Mouse (Mus musculus): ENCODE results near the gene Pfdn5. TPM values are rescaled to one million over a fixed set of nuclear protein-coding genes. Genes with fewer than 3 reads are reported as not detected.
A peak's percentile ranks its signal among the peaks of the same experiment; 100 is the strongest.

The Pfdn5 gene
- polyA plus RNA-seq, 1 experiment, result 63.6 TPM

GRCm38 (mm10) chr15:102283648-102284047, 42.3 kb upstream of the Pfdn5 start:
- TF ChIP-seq POLR2A (IDR thresholded peaks at IDR 0.05; ENCODE audit: low read depth, low read length) (no peak), CTCF (IDR thresholded peaks at IDR 0.05; ENCODE audit: extremely low read depth, insufficient read depth, insufficient read length, insufficient replicate concordance) (no peak)
- 57% methylated on average over 3 of the region's 3 CpGs for WGBS
- no peaks in the 10 kb centered on the region for H3K27me3 ChIP-seq (ENCODE audit: control insufficient read depth, insufficient read depth, low read length)
- H3K4me1 ChIP-seq (ENCODE audit: control insufficient read depth, insufficient read depth, insufficient read length), result peaks cover 11% of the 10 kb centered on the region
- H3K36me3 ChIP-seq (ENCODE audit: control insufficient read depth, insufficient read depth, low read length), result peaks cover 4% of the 10 kb centered on the region; the same call in 1 of the 2 replicates
- H3K27ac ChIP-seq (ENCODE audit: insufficient read depth, low read length), result no peak overlapping the region
- DNase-seq (ENCODE audit: low read depth in 1 of 2, low spot score in 2 of 2), result no peak
- H3K4me3 ChIP-seq (ENCODE audit: extremely low read depth, insufficient read depth, insufficient read length), result no peak overlapping the region

GRCm38 (mm10) chr15:102287395-102287794, 38.5 kb upstream of the Pfdn5 start:
- H3K4me1 ChIP-seq (ENCODE audit: control insufficient read depth, insufficient read depth, insufficient read length), result no peaks in the 10 kb centered on the region
- H3K36me3 ChIP-seq (ENCODE audit: control insufficient read depth, insufficient read depth, low read length), result no peaks in the 10 kb centered on the region
- H3K27me3 ChIP-seq (ENCODE audit: control insufficient read depth, insufficient read depth, low read length), result no peaks in the 10 kb centered on the region
- no peak overlapping the region for H3K4me3 ChIP-seq (ENCODE audit: extremely low read depth, insufficient read depth, insufficient read length)
- TF ChIP-seq CTCF (IDR thresholded peaks at IDR 0.05; ENCODE audit: extremely low read depth, insufficient read depth, insufficient read length, insufficient replicate concordance), result no peak
- peak; percentile 40 to 50 for DNase-seq (ENCODE audit: low read depth in 1 of 2, low spot score in 2 of 2)
- H3K27ac ChIP-seq (ENCODE audit: insufficient read depth, low read length), result no peak overlapping the region

- 5% methylated on average over 25 of the region's 25 CpGs for WGBS
- Histone ChIP-seq H3K4me3 (ENCODE audit: extremely low read depth, insufficient read depth, insufficient read length) (peak within 1 kb of the TSS; percentile 93), H3K27me3 (ENCODE audit: control insufficient read depth, insufficient read depth, low read length) (no peaks in the 10 kb centered on the region), H3K27ac (ENCODE audit: insufficient read depth, low read length) (no peak within 1 kb of the TSS), H3K36me3 (ENCODE audit: control insufficient read depth, insufficient read depth, low read length) (no peaks in the 10 kb centered on the region), H3K4me1 (ENCODE audit: control insufficient read depth, insufficient read depth, insufficient read length) (peaks cover 3% of the 10 kb centered on the region; the same call in 1 of the 2 replicates)
- DNase-seq (ENCODE audit: low read depth in 1 of 2, low spot score in 2 of 2), result peak; percentile 77 to 93
- TF ChIP-seq CTCF (IDR thresholded peaks at IDR 0.05; ENCODE audit: extremely low read depth, insufficient read depth, insufficient read length, insufficient replicate concordance) (no peak), POLR2A (IDR thresholded peaks at IDR 0.05; ENCODE audit: low read depth, low read length) (peak; percentile 14; the same call in 1 of the 2 replicates)
Observed at GRCm38 (mm10) chr15:102295633-102296367, 30.1 kb upstream of the Pfdn5 start, which contains the start of gene Espl1. Gene Espl1, plus strand, starts transcription at chr15:102296266.

GRCm38 (mm10) chr15:102296368-102297006, 29.4 kb upstream of the Pfdn5 start:
- H3K27ac ChIP-seq (ENCODE audit: insufficient read depth, low read length), result no peak overlapping the region
- H3K4me3 ChIP-seq (ENCODE audit: extremely low read depth, insufficient read depth, insufficient read length), result peak overlapping the region; percentile 93
- H3K36me3 ChIP-seq (ENCODE audit: control insufficient read depth, insufficient read depth, low read length), result no peaks in the 10 kb centered on the region
- WGBS, result 6% methylated on average over 24 of the region's 24 CpGs
- H3K4me1 ChIP-seq (ENCODE audit: control insufficient read depth, insufficient read depth, insufficient read length), result peaks cover 3% of the 10 kb centered on the region; the same call in 1 of the 2 replicates
- no peak for TF ChIP-seq CTCF (IDR thresholded peaks at IDR 0.05; ENCODE audit: extremely low read depth, insufficient read depth, insufficient read length, insufficient replicate concordance)
- TF ChIP-seq POLR2A (IDR thresholded peaks at IDR 0.05; ENCODE audit: low read depth, low read length), result no peak
- no peak for DNase-seq (ENCODE audit: low read depth in 1 of 2, low spot score in 2 of 2)
- no peaks in the 10 kb centered on the region for H3K27me3 ChIP-seq (ENCODE audit: control insufficient read depth, insufficient read depth, low read length)

- DNase-seq (ENCODE audit: low read depth in 1 of 2, low spot score in 2 of 2), result no peak
- Histone ChIP-seq H3K4me1 (ENCODE audit: control insufficient read depth, insufficient read depth, insufficient read length) (no peaks in the 10 kb centered on the region), H3K4me3 (ENCODE audit: extremely low read depth, insufficient read depth, insufficient read length) (no peak overlapping the region), H3K27ac (ENCODE audit: insufficient read depth, low read length) (no peak overlapping the region), H3K36me3 (ENCODE audit: control insufficient read depth, insufficient read depth, low read length) (no peaks in the 10 kb centered on the region), H3K27me3 (ENCODE audit: control insufficient read depth, insufficient read depth, low read length) (no peaks in the 10 kb centered on the region)
- 88% methylated on average over 6 of the region's 6 CpGs for WGBS
- TF ChIP-seq POLR2A (IDR thresholded peaks at IDR 0.05; ENCODE audit: low read depth, low read length) (no peak), CTCF (IDR thresholded peaks at IDR 0.05; ENCODE audit: extremely low read depth, insufficient read depth, insufficient read length, insufficient replicate concordance) (no peak)
Observed at GRCm38 (mm10) chr15:102302542-102302941, 23.4 kb upstream of the Pfdn5 start.

- Histone ChIP-seq H3K36me3 (ENCODE audit: control insufficient read depth, insufficient read depth, low read length) (no peaks in the 10 kb centered on the region), H3K27me3 (ENCODE audit: control insufficient read depth, insufficient read depth, low read length) (no peaks in the 10 kb centered on the region), H3K4me1 (ENCODE audit: control insufficient read depth, insufficient read depth, insufficient read length) (no peaks in the 10 kb centered on the region), H3K4me3 (ENCODE audit: extremely low read depth, insufficient read depth, insufficient read length) (no peak overlapping the region), H3K27ac (ENCODE audit: insufficient read depth, low read length) (no peak overlapping the region)
- 94% methylated on average over 9 of the region's 9 CpGs for WGBS
- no peak for DNase-seq (ENCODE audit: low read depth in 1 of 2, low spot score in 2 of 2)
- no peak for TF ChIP-seq CTCF (IDR thresholded peaks at IDR 0.05; ENCODE audit: extremely low read depth, insufficient read depth, insufficient read length, insufficient replicate concordance)
Observed at GRCm38 (mm10) chr15:102308717-102309116, 17.2 kb upstream of the Pfdn5 start.
